Mouse (Mus musculus): Measurements from ENCODE around the gene Ric8a.

GRCm38 (mm10) chr7:140810496-140810895 is 46.3 kb upstream of the Ric8a start:
- TF ChIP-seq CTCF (IDR thresholded peaks at IDR 0.05; ENCODE audit: borderline replicate concordance, extremely low read depth, insufficient read depth, insufficient read length) (peak; percentile 31; the same call in 1 of the 2 replicates), POLR2A (IDR thresholded peaks at IDR 0.05; ENCODE audit: borderline replicate concordance, extremely low read depth, insufficient read depth, insufficient read length, poor library complexity, severe bottlenecking) (no peak)
